Comparison of ENCODE assay signal across 11 mouse cellular contexts in the genomic region with DNA sequence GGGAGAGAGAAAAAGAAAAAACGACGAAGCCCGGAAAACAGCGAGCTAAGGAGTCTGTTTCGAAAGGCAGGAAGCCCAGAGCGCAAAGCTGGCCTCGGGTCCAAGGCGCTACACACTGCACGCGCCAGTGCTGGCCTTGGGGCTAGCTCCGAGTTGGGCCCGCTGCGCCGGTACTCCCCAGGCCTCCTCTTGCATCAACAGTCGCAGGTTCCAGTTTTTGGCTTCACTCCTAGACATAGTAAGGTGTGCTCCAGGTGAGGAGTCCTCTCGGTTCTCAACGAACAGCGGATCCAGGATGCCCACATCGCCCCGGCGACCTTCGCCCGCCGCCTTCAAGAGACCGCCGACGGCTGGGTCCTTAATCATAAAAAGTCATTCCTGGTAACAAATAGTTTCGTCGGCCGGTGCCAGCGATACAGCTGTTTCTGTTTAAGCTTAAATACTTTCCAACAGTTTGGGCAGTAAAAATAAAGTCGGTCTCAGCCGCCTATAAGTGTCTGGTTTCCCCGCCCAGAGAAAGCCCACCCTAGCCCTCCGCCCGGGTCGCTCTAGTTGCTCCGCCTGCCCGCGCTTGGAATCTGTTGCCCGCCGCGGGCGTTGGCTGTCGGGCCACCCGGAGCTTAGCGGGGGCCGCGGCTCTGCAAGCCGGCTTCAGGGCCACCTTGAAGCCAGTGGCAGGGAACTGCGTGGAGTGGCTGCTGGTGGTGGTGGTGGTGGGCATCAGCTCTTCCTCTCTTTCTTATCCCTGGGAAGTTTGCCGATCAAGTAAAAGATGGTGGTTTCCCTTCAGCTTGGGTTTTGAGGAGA. TPM values are rescaled to one million over a fixed set of nuclear protein-coding genes. Genes with fewer than 3 reads are reported as not detected.
DNase-seq lines count a peak whose midpoint lies in the region; ATAC-seq and TF ChIP-seq lines count a peak whose summit lies in the region.
"Had no signal": no experiment of that assay in that cellular context is flagged by ENCODE, and none has a peak within 500 bp of the region (broad histone marks: within the 10 kb centered on the region; RNA-seq: fewer than 3 reads in every experiment).

No protein-coding gene starts in this region.

- peaks cover 89% of the 10 kb centered on the region for H3K27me3 ChIP-seq in heart, embryonic 10.5 days (ENCODE audit: insufficient read depth, poor library complexity, severe bottlenecking)
- H3K27me3 ChIP-seq in intestine, embryonic 16.5 days (replicated peaks; ENCODE audit: control insufficient read depth, insufficient read depth, low read length) = peaks cover 55% of the 10 kb centered on the region
- H3K27me3 ChIP-seq in small intestine, adult 2 months (ENCODE audit: control insufficient read depth, insufficient read depth, low read length) = peaks cover 62% of the 10 kb centered on the region

- no peak for ATAC-seq in intestine, embryonic 16.5 days

- WGBS in heart, embryonic 10.5 days = 1% methylated on average over 52 of the region's 52 CpGs
- 2% methylated on average over 52 of the region's 52 CpGs for WGBS in intestine, embryonic 16.5 days
- 3% methylated on average over 52 of the region's 52 CpGs for WGBS in small intestine, adult 2 months

- DNase-seq in heart, embryonic 10.5 days (ENCODE audit: low spot score) = no peak
- no peak for DNase-seq in heart, adult 8-10 months (ENCODE audit: low spot score)
- peak; percentile 15 for DNase-seq in right cerebral cortex, postnatal 25 days
- no peak for DNase-seq in right cerebral cortex, adult 18-20 months
- no peak for DNase-seq in gastrocnemius, postnatal 25 days
- no peak for DNase-seq in Muller cell, postnatal 12 days (ENCODE audit: inconsistent ontology term)

- H3K4me1 ChIP-seq in heart, embryonic 10.5 days = peaks cover 80% of the 10 kb centered on the region
- H3K4me1 ChIP-seq in intestine, embryonic 16.5 days (ENCODE audit: control insufficient read depth, insufficient read depth, low read length) = peaks cover 56% of the 10 kb centered on the region
- H3K4me1 ChIP-seq in small intestine, adult 2 months (ENCODE audit: control insufficient read depth, insufficient read depth, insufficient read length, low read length) = peaks cover 49% of the 10 kb centered on the region

- peak overlapping the region; percentile 45; the same call in 1 of the 2 replicates for H3K27ac ChIP-seq in heart, embryonic 10.5 days
- H3K27ac ChIP-seq in intestine, embryonic 16.5 days (ENCODE audit: low read length) = no peak overlapping the region
- H3K27ac ChIP-seq in small intestine, adult 2 months (ENCODE audit: insufficient read depth, low read depth, low read length) = no peak overlapping the region
- H3K27ac ChIP-seq: left cerebral cortex, adult 2 months had no signal

- H3K36me3 ChIP-seq in heart, embryonic 10.5 days = peaks cover 10% of the 10 kb centered on the region
- peaks cover 6% of the 10 kb centered on the region for H3K36me3 ChIP-seq in intestine, embryonic 16.5 days (ENCODE audit: control insufficient read depth, insufficient read depth, low read length)
- H3K36me3 ChIP-seq in small intestine, adult 2 months (ENCODE audit: control insufficient read depth, insufficient read depth, low read length) = peaks cover 7% of the 10 kb centered on the region; the same call in 1 of the 2 replicates

- TF ChIP-seq POLR2A in small intestine, adult 2 months (IDR thresholded peaks at IDR 0.05; ENCODE audit: low read depth, low read length) = no peak

- TF ChIP-seq CTCF in small intestine, adult 2 months (IDR thresholded peaks at IDR 0.05; ENCODE audit: extremely low read depth, insufficient read length, insufficient replicate concordance, low read depth, low read length) = no peak

- H3K9ac ChIP-seq in intestine, embryonic 16.5 days (ENCODE audit: low read depth, low read length) = no peak overlapping the region

- no peaks in the 10 kb centered on the region for H3K9me3 ChIP-seq in heart, embryonic 10.5 days
- no peaks in the 10 kb centered on the region for H3K9me3 ChIP-seq in intestine, embryonic 16.5 days (ENCODE audit: control insufficient read depth, low read length)

- H3K4me3 ChIP-seq in heart, embryonic 10.5 days = peak overlapping the region; percentile 84
- peak overlapping the region; percentile 20; the same call in 1 of the 2 replicates for H3K4me3 ChIP-seq in intestine, embryonic 16.5 days (ENCODE audit: low read length)
- H3K4me3 ChIP-seq in small intestine, adult 2 months (ENCODE audit: low read depth, low read length) = peak overlapping the region; percentile 25
- H3K4me3 ChIP-seq: left cerebral cortex, adult 2 months had no signal

- 0 out of 2 replicates have a peak overlapping the region, but pooled peaks have one; percentile 4 for H3K4me2 ChIP-seq in intestine, embryonic 16.5 days (ENCODE audit: low read depth, low read length)

RNA-seq across cellular contexts. Expression of a gene that starts 1.9 kb away (rescaled TPM):
- polyA plus RNA-seq in heart, embryonic 10.5 days (2016; fragmentation: Nextera tagmentation; extraction: Ambion mirVana) = 9.1 and 9.7 TPM in 2 replicates
- total RNA-seq in heart, adult 8-10 months (2022) = 1 to 10 TPM; 3.6 to 4.9 (median 4.6) TPM
- polyA plus RNA-seq in intestine, embryonic 16.5 days (2015; fragmentation: Nextera tagmentation; extraction: Ambion mirVana) = 8.1 and 8.5 TPM in 2 replicates
- 4.4 and 4.7 TPM in 2 replicates for polyA plus RNA-seq in small intestine, adult 2 months (2012; rRNA removed)
- total RNA-seq in gastrocnemius, postnatal 25 days (2021) = 1 to 10 TPM; 1.4 to 1.8 TPM

RNA-seq across cellular contexts. Expression of a gene that starts 19.9 kb away (rescaled TPM):
- polyA plus RNA-seq in heart, embryonic 10.5 days (2016; fragmentation: Nextera tagmentation; extraction: Ambion mirVana) = 37.4 and 56.0 TPM in 2 replicates
- 1 to 10 TPM; 2.0 to 3.9 (median 2.9) TPM for total RNA-seq in heart, adult 8-10 months (2022)
- polyA plus RNA-seq in intestine, embryonic 16.5 days (2015; fragmentation: Nextera tagmentation; extraction: Ambion mirVana) = 17.8 and 18.1 TPM in 2 replicates
- 1.6 and 3.1 TPM in 2 replicates for polyA plus RNA-seq in small intestine, adult 2 months (2012; rRNA removed)
- total RNA-seq in gastrocnemius, postnatal 25 days (2021) = 1 to 10 TPM in 1 of 2 experiments, under 1 TPM in 1; 0.69 to 1.4 TPM

RNA-seq across cellular contexts. Expression of a gene that starts 43.4 kb away (rescaled TPM):
- 8.9 and 9.0 TPM in 2 replicates for polyA plus RNA-seq in heart, embryonic 10.5 days (2016; fragmentation: Nextera tagmentation; extraction: Ambion mirVana)
- 10 to 100 TPM in 1 of 4 experiments, 1 to 10 TPM in 3; 5.2 to 12.8 (median 8.4) TPM for total RNA-seq in heart, adult 8-10 months (2022)
- 9.3 and 10.0 TPM in 2 replicates for polyA plus RNA-seq in intestine, embryonic 16.5 days (2015; fragmentation: Nextera tagmentation; extraction: Ambion mirVana)
- 4.2 and 7.6 TPM in 2 replicates for polyA plus RNA-seq in small intestine, adult 2 months (2012; rRNA removed)
- 1 to 10 TPM; 2.4 to 3.5 TPM for total RNA-seq in gastrocnemius, postnatal 25 days (2021)

RNA-seq across cellular contexts. Expression of a gene that starts 54.7 kb away (rescaled TPM):
- not detected in 2 replicates for polyA plus RNA-seq in heart, embryonic 10.5 days (2016; fragmentation: Nextera tagmentation; extraction: Ambion mirVana)
- total RNA-seq in heart, adult 8-10 months (2022) = not detected
- polyA plus RNA-seq in intestine, embryonic 16.5 days (2015; fragmentation: Nextera tagmentation; extraction: Ambion mirVana) = 0.57 and 1.7 TPM in 2 replicates
- 10.8 and 2,214 TPM in 2 replicates for polyA plus RNA-seq in small intestine, adult 2 months (2012; rRNA removed)
- total RNA-seq in gastrocnemius, postnatal 25 days (2021) = not detected
- total RNA-seq: ES-E14; left cerebral cortex, adult 2 months had no signal
- polyA plus RNA-seq: cerebellum, adult 2 months had no signal

Comparison
In these comparisons a context has a peak if more than half of its experiments do, and no peak if none do; other contexts are left out.
1. H3K4me3 ChIP-seq: peak in every context shown above with its lines; median percentile 84 in heart, embryonic 10.5 days; 25 in small intestine, adult 2 months; 20 in intestine, embryonic 16.5 days.